Mouse (Mus musculus): ENCODE data around the gene Fbxw11.

DNA sequence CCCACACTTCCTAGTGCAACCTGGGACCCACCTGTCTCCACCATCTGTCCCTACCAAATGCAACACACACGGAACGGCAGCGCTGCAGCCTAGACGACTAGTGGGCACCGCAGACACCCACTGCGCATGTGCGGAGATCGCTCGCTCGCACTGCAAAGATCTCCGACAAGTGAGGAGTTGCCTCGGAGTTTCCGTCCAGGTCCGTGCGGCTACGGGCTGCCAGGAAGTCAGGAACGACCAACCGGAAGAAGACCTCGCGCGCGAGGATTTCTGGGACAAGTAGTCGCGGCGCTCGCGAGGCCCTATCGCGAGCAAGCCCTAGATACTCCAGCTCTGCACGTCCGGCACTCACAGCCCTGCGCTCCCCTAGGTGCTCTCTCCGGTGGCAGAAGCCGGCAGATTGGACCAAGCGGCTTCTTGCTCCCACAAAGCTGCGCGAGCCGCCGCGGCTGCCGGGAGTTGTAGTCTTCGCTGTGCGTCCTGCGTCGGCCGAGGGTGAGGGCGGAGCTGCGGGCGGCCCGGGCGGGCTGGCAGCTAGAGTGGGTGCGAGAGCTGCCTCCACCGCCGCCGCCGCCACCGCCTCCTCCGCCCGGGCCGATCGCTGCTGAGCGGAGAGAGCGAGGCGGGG is at the start of gene Fbxw11:
- TF ChIP-seq CTCF (IDR thresholded peaks at IDR 0.05; ENCODE audit: extremely low read depth, insufficient read length, insufficient replicate concordance, low read depth, low read length), result no peak
- TF ChIP-seq POLR2A (IDR thresholded peaks at IDR 0.05; ENCODE audit: low read depth, low read length), result peak; percentile 58

Measured in small intestine, adult 2 months (tissue).